Mouse (Mus musculus): ENCODE measurements around the gene Aspdh. TPM values are rescaled to one million over a fixed set of nuclear protein-coding genes. Genes with fewer than 3 reads are reported as not detected.

The Aspdh gene
- polyA plus RNA-seq, 1 experiment from 2014 or later = 1.8 TPM

- Histone ChIP-seq H3K4me3 (ENCODE audit: low read depth, low read length) (no peak overlapping the region), H3K4me1 (ENCODE audit: control insufficient read depth, insufficient read depth, low read length) (peaks cover 5% of the 10 kb centered on the region), H3K9ac (ENCODE audit: low read length) (no peak overlapping the region), H3K27ac (ENCODE audit: low read depth, low read length) (no peak overlapping the region), H3K36me3 (ENCODE audit: control insufficient read depth, insufficient read depth, low read length) (peaks cover 22% of the 10 kb centered on the region), H3K4me2 (no peak overlapping the region), H3K27me3 (ENCODE audit: control insufficient read depth, insufficient read depth, low read length) (no peaks in the 10 kb centered on the region), H3K9me3 (ENCODE audit: control insufficient read depth, low read length) (no peaks in the 10 kb centered on the region)
- DNase-seq (ENCODE audit: low spot score, missing footprints) (peak; percentile 33), ATAC-seq (ENCODE audit: low FRiP score) (no peak)
- 88% methylated on average over 4 of the region's 4 CpGs for WGBS
Measured at GRCm38 (mm10) chr7:44490281-44490680, 25.1 kb downstream of the Aspdh start.

GRCm38 (mm10) chr7:44491391-44491790, 26.2 kb downstream of the Aspdh start:
- Histone ChIP-seq H3K4me3 (ENCODE audit: low read depth, low read length) (no peak overlapping the region), H3K27ac (ENCODE audit: low read depth, low read length) (no peak overlapping the region), H3K9me3 (ENCODE audit: control insufficient read depth, low read length) (no peaks in the 10 kb centered on the region), H3K4me1 (ENCODE audit: control insufficient read depth, insufficient read depth, low read length) (peaks cover 10% of the 10 kb centered on the region), H3K36me3 (ENCODE audit: control insufficient read depth, insufficient read depth, low read length) (peaks cover 22% of the 10 kb centered on the region), H3K9ac (ENCODE audit: low read length) (no peak overlapping the region), H3K4me2 (no peak overlapping the region), H3K27me3 (ENCODE audit: control insufficient read depth, insufficient read depth, low read length) (no peaks in the 10 kb centered on the region)
- DNase-seq (ENCODE audit: low spot score, missing footprints) (peak; percentile 19), ATAC-seq (ENCODE audit: low FRiP score) (no peak)
- WGBS = 94% methylated on average over 5 of the region's 5 CpGs

DNA sequence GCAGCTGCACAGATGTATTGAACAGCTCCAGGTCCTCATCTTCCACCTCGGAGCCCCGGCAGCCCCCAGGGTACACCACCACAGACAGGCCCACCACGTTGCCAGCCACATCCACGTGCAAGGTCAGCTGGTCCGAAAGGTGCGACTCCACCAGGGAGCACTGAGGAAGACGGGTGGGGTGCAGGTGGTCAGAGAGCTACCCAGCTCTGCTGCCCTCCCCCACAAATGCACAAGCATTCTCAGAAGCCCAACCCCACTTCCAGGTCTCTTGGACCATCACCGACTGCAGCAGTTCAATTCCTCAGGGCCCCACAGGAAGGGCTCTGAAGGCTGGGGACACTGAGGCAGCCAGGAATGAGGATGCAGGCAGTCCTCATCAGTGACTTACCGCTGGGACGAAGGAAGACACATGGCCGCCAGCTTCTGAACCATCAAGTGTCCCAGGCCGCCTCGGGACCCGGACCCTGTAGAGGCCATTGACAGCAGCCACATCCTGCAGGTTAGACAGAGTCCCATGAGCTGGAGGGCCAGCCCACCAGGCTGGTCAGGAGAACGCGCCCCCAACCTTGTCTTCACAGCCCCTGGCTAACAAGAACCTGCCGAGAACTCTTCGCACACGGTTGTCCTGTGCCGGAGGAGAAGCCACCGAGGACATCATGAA, 27.1 kb downstream of the Aspdh start:
- no peak overlapping the region for H3K4me3 ChIP-seq (ENCODE audit: low read depth, low read length)
- H3K4me1 ChIP-seq (ENCODE audit: control insufficient read depth, insufficient read depth, low read length) = peaks cover 10% of the 10 kb centered on the region
- no peak overlapping the region for H3K4me2 ChIP-seq
- WGBS = 93% methylated on average over 21 of the region's 21 CpGs
- H3K27ac ChIP-seq (ENCODE audit: low read depth, low read length) = no peak overlapping the region
- peaks cover 22% of the 10 kb centered on the region for H3K36me3 ChIP-seq (ENCODE audit: control insufficient read depth, insufficient read depth, low read length)
- no peak overlapping the region for H3K9ac ChIP-seq (ENCODE audit: low read length)
- peak; percentile 68 for DNase-seq (ENCODE audit: low spot score, missing footprints)
- H3K27me3 ChIP-seq (ENCODE audit: control insufficient read depth, insufficient read depth, low read length) = no peaks in the 10 kb centered on the region
- H3K9me3 ChIP-seq (ENCODE audit: control insufficient read depth, low read length) = no peaks in the 10 kb centered on the region
- no peak for ATAC-seq (ENCODE audit: low FRiP score)

- Histone ChIP-seq H3K9me3 (ENCODE audit: control insufficient read depth, low read length) (no peaks in the 10 kb centered on the region), H3K27ac (ENCODE audit: low read depth, low read length) (no peak overlapping the region), H3K36me3 (ENCODE audit: control insufficient read depth, insufficient read depth, low read length) (peaks cover 18% of the 10 kb centered on the region), H3K9ac (ENCODE audit: low read length) (no peak overlapping the region), H3K4me1 (ENCODE audit: control insufficient read depth, insufficient read depth, low read length) (peaks cover 10% of the 10 kb centered on the region), H3K27me3 (ENCODE audit: control insufficient read depth, insufficient read depth, low read length) (no peaks in the 10 kb centered on the region), H3K4me3 (ENCODE audit: low read depth, low read length) (no peak overlapping the region), H3K4me2 (no peak overlapping the region)
- DNase-seq (ENCODE audit: low spot score, missing footprints) (peak; percentile 47), ATAC-seq (ENCODE audit: low FRiP score) (no peak)
- 91% methylated on average over 12 of the region's 12 CpGs for WGBS
Measured at GRCm38 (mm10) chr7:44494681-44495080, 29.5 kb downstream of the Aspdh start.

- peaks cover 10% of the 10 kb centered on the region for H3K4me1 ChIP-seq (ENCODE audit: control insufficient read depth, insufficient read depth, low read length)
- DNase-seq (ENCODE audit: low spot score, missing footprints) = peak; percentile 37
- H3K9ac ChIP-seq (ENCODE audit: low read length) = peak overlapping the region; percentile 93; the same call in 1 of the 2 replicates
- peak overlapping the region; percentile 76; the same call in 1 of the 2 replicates for H3K4me3 ChIP-seq (ENCODE audit: low read depth, low read length)
- 88% methylated on average over 7 of the region's 7 CpGs for WGBS
- no peak overlapping the region for H3K27ac ChIP-seq (ENCODE audit: low read depth, low read length)
- H3K9me3 ChIP-seq (ENCODE audit: control insufficient read depth, low read length) = no peaks in the 10 kb centered on the region
- no peaks in the 10 kb centered on the region for H3K27me3 ChIP-seq (ENCODE audit: control insufficient read depth, insufficient read depth, low read length)
- H3K36me3 ChIP-seq (ENCODE audit: control insufficient read depth, insufficient read depth, low read length) = peaks cover 18% of the 10 kb centered on the region
- peak overlapping the region; percentile 83 for H3K4me2 ChIP-seq
- ATAC-seq (ENCODE audit: low FRiP score) = no peak
Measured at GRCm38 (mm10) chr7:44495086-44495485, 29.9 kb downstream of the Aspdh start.

DNA sequence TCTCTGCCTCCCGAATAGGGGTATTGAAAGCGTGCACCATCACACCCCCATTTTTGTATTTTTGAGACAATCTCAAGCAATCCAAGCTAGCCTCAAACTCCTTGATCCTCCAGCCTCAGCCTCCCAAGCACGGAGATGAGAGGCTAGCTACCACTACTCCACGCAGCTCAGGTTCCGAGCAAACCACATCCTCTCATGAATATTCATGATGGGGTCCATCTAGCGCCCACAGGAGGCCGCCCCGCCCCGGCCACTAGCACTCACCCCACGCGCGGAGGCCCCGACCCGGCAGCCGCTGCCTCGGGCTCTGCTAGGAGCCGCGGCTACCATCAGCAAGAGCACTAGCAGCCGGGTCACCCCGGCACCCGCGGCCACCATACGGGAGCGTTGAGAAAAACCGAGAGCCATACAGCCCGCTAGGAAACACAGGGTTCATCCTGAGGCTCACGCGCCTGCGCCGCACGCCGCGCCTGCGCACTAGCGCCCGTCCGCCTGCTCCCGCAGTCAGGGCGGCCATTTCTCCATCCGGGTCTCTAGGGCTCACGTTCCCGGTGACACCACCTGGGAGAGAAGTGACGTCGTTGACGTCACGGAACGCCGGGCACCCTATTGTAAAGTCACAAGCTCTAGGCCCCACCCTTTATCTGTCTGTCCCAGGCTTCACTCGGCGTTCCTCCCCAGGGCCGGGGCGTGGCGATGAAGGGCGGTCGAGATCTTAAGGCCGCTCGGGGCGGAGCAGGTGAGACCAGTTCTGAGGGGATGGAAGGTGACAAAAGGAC, 31.0 kb downstream of the Aspdh start, which contains the start of the genes Emc10 and Fam71e1:
Gene Emc10 (minus strand): TSS at position 538 of the 779 bp plus-strand sequence.
Gene Fam71e1 (plus strand): TSS at position 590 of the 779 bp plus-strand sequence.
- WGBS = 1% methylated on average over 58 of the region's 58 CpGs
- H3K9ac ChIP-seq (ENCODE audit: low read length) = peak within 1 kb of the TSS; percentile 93
- peak within 1 kb of the TSS; percentile 83 for H3K4me2 ChIP-seq
- no peaks in the 10 kb centered on the region for H3K9me3 ChIP-seq (ENCODE audit: control insufficient read depth, low read length)
- peak; percentile 100 for DNase-seq (ENCODE audit: low spot score, missing footprints)
- peak; percentile 96 for ATAC-seq (ENCODE audit: low FRiP score)
- H3K4me1 ChIP-seq (ENCODE audit: control insufficient read depth, insufficient read depth, low read length) = peaks cover 10% of the 10 kb centered on the region
- peak within 1 kb of the TSS; percentile 76 for H3K4me3 ChIP-seq (ENCODE audit: low read depth, low read length)
- H3K27ac ChIP-seq (ENCODE audit: low read depth, low read length) = peak within 1 kb of the TSS; percentile 85
- no peaks in the 10 kb centered on the region for H3K27me3 ChIP-seq (ENCODE audit: control insufficient read depth, insufficient read depth, low read length)
- peaks cover 10% of the 10 kb centered on the region for H3K36me3 ChIP-seq (ENCODE audit: control insufficient read depth, insufficient read depth, low read length)

DNA sequence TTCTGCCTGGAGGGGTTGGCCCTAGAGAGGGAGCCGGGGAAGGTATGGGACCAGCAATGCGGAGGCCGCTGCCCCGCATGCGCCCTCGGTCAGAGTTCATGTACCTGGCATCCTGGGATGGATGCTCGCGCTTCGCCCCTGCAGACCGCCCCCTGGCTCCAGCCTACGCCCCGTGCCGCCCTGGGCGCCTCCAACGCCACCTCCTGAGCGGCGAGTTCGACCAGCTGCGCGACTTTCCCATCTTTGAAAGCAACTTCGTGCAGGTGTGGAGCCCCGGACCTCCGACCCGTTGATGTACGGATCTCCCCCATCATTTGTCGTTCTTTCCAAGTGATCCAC, 31.5 kb downstream of the Aspdh start:
- no peaks in the 10 kb centered on the region for H3K27me3 ChIP-seq (ENCODE audit: control insufficient read depth, insufficient read depth, low read length)
- DNase-seq (ENCODE audit: low spot score, missing footprints) = no peak
- peak overlapping the region; percentile 83 for H3K4me2 ChIP-seq
- peaks cover 10% of the 10 kb centered on the region for H3K4me1 ChIP-seq (ENCODE audit: control insufficient read depth, insufficient read depth, low read length)
- no peaks in the 10 kb centered on the region for H3K9me3 ChIP-seq (ENCODE audit: control insufficient read depth, low read length)
- peak overlapping the region; percentile 85 for H3K27ac ChIP-seq (ENCODE audit: low read depth, low read length)
- WGBS = under 1% methylated on average over 26 of the region's 26 CpGs
- peak overlapping the region; percentile 76 for H3K4me3 ChIP-seq (ENCODE audit: low read depth, low read length)
- peak overlapping the region; percentile 93 for H3K9ac ChIP-seq (ENCODE audit: low read length)
- no peak for ATAC-seq (ENCODE audit: low FRiP score)
- H3K36me3 ChIP-seq (ENCODE audit: control insufficient read depth, insufficient read depth, low read length) = peaks cover 5% of the 10 kb centered on the region

GRCm38 (mm10) chr7:44497361-44498055, 32.3 kb downstream of the Aspdh start:
- Histone ChIP-seq H3K9me3 (ENCODE audit: control insufficient read depth, low read length) (no peaks in the 10 kb centered on the region), H3K27me3 (ENCODE audit: control insufficient read depth, insufficient read depth, low read length) (no peaks in the 10 kb centered on the region), H3K36me3 (ENCODE audit: control insufficient read depth, insufficient read depth, low read length) (no peaks in the 10 kb centered on the region), H3K4me3 (ENCODE audit: low read depth, low read length) (peak overlapping the region; percentile 76), H3K4me2 (peak overlapping the region; percentile 83), H3K4me1 (ENCODE audit: control insufficient read depth, insufficient read depth, low read length) (peaks cover 10% of the 10 kb centered on the region), H3K27ac (ENCODE audit: low read depth, low read length) (no peak overlapping the region), H3K9ac (ENCODE audit: low read length) (peak overlapping the region; percentile 93)
- 84% methylated on average over 10 of the region's 10 CpGs for WGBS
- ATAC-seq (ENCODE audit: low FRiP score) (no peak), DNase-seq (ENCODE audit: low spot score, missing footprints) (no peak)

Measured in midbrain, embryonic 11.5 days (tissue).